Mouse (Mus musculus): ENCODE measurements around the gene Grip1.

Grip1 gene

DNA sequence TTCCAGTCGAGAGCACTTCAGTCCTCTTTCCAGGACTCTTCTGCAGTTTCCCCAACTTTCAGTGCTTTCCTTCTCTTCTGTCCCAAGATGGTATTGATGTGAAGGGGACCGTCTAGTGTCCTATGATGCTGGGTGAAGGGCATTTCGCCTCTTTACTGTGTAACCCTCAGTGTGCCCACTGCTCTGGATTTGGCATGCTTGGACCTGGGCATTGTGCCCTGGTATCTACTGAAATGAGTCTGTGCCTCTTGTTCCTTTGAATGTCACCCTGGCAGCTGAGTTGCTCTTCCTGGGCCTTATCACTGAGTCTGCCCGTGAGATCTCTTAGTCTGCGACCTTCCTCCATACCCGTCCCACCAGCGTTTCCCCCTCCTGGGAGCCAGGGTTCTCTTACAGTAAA is 9.7 kb downstream of the Grip1 start:
- no peak for DNase-seq

DNA sequence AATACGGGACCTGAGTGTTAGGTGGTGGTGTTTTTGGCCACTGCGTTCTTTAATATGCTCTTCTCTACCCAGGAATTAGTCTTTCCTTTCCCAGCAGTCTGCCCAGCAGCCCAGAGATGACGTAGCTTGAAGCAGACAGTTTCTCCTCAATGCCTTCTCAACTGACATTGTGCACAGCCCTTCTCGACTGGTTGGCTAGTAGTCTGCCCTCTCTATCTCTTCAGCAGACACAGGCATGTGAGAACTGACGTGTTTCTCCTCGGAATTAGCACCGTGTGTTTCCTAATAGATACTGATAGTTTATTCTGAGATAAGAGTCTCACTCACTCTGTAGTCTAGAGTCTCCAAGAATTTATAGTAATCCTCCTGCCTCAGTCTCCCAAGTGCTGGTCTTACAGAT is 10.2 kb downstream of the Grip1 start:
- DNase-seq, result no peak

DNA sequence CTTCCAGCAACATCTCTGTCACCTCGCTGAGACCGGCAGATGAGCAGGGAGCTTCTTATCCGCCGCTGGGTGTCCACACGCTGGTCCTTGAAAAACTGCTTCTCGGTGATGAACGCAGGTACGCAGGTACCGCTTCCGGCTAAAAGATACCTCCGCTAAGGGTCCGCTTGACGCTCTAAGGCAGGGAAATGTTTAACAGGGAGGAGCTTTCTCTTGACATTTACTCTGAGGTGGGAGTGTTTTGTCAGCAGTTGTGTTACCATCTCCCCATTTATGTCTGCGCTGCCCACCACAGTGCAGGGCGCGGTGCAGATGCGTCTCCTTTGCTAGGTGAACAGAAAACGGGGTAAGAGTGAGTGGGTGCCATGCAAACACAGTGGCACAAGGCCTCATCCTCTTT is 14.3 kb downstream of the Grip1 start:
- no peak for DNase-seq

DNA sequence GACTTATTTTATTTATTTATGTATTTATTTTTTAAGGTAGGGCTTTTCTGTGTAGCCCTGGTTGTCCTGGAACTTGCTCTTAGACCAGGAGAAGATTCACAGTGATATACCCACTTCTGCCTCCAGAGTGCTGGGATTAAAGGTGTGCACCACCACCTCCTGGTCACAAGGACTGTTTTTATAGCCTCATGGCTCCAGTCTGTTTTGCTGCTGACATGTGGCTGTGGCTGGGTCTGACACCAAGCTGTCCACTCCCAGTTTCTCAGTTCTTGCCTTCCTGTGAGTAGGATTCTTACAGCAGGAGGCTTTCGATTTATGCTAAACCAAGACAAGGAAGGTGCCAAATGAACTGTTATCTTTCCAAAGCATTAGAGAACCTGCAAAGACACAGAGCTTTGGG is 16.5 kb downstream of the Grip1 start:
- no peak for DNase-seq

DNA sequence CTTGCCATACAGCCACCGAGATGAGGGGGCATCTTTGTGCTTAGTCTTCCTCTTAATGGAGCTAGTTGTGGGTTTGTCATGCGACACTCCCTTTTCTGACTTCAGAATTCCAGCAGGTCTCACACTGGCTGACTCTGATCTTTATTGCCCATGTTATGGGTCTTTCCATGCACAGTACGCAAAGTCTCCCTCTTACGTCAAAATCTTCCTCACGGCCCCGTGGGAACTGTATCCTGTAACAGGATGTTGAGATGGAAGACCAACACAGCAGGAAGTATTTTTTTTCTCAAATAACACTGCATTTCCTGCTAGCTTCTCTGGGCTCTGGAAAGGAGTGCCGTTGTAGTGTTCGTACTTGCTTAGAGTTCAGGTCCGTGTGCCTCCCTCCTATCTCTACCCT is 21.5 kb downstream of the Grip1 start:
- no peak for DNase-seq

DNA sequence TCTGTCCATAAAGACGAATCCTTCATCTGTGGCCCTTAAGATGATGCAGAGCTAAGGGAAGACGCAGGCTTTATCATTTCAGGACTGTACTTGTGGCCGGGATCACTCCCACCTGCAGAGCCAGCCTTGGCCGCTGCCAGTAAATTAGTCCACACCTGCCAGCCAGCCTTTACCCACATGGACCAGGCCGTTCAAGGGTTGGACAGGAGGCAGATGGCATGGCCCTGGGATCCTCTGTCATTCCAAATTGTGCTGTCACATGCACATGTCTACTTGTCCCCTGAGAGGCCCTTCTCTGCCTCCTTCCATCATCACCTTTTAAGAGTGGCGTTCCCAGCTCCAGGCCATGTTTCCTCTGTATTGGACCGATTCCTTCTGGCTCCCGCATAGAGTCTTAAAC is 24.0 kb downstream of the Grip1 start:
- DNase-seq, result no peak

DNA sequence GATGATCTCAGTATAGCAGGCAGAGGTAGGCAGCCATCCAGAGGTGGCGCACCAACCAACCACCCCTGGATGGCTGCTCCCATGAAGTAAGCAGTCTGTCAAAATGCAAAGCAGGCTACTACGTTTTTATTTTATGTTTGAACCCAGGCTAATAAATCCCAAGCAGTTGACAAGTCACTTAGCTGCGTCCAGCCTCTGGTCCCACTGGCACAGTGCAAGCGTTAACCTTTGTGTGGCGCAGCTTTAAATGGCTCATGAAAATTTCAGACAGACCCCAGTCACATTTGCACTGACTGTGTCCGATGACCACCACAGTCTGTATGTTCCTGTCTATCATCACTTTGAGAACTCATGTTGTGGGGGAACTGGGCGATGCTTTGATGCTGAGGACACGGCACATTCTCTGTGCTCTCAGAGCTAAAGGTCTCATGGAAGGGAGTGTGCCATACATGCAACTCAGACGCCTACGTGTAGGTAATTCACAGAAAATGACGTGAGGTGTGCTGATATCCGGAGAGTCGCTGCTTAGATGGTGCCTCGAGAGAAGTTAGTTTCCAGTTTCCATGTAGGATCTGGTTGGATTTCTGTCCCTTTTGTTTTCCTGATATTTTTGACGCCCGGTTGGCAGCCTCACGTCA is 29.6 kb downstream of the Grip1 start:
- DNase-seq, result no peak

DNA sequence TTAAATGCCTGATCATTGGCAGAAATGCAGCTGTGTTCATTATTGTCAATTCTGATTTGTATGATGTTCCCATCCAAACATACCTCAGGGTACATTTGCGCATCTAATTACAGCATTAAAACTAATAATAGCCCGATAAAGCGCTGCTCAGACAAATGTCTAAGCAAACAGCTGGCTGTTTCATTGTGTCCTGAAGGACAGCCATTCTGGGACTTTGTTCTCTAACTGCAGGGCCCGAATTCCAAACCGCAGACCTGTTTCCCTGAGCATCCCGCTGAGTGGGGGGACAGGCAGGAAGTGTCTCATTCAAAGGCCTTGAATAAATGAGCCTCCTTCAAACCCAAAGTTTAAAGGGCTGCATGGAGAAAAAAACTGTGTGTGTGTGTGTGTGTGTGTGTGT is 30.1 kb downstream of the Grip1 start:
- DNase-seq, result no peak

DNA sequence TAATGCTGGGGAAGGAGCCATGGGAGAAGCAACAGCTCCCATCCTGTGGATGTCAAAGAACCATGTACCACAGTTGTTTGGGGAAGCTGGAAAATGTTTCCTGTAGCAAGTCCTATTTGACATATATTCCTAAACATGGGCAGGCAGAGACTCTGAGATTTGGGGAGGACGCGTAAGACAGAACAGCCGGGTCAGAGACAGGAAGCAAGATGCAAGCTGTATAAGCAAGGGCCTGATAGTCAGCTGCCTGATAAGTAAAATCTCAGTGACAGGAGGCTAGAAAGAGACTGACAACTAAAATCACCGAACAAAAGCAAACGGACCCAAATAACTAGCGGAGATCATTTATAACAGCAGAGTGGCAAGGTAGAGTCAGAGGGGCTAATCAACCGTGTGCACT is 33.3 kb downstream of the Grip1 start:
- DNase-seq, result no peak

DNA sequence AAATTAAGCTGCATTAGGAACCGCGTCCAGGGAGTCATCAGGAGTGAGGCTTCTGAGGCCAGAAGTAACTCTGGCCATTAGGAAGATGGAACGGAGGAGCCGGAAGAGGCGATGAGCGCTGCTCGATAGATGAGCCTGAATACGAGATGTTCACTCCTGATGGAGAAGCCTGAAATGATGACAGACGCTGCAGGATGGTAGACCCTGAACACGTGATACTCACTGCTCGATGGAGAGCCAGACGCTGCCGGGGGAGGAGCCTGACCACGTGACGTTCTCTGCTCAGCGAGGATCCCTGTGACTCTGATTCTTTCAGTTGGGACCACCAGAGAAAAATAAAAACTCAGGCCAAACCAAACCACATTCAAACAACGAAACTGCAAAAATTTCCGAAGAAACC is 37.2 kb downstream of the Grip1 start:
- DNase-seq, result no peak

DNA sequence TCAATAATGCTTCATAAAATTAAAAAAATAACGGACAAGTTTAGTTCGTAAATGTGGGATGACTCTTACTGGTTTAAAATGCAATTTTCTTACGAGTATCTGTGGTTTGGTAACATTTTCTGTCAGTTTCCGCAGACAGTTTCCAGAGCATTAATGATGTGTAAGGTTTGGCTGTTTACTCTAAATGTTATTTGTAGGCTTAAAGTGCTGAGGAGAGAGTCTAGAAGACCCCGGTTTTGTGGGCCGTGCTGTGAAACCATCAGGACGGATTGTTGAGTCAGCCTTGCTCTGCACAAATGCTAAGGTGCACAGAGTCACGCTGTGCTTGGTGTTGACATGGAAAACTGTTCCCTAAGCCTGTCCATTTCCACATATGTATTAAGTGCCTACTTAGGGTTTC is 41.7 kb downstream of the Grip1 start:
- DNase-seq, result no peak

DNA sequence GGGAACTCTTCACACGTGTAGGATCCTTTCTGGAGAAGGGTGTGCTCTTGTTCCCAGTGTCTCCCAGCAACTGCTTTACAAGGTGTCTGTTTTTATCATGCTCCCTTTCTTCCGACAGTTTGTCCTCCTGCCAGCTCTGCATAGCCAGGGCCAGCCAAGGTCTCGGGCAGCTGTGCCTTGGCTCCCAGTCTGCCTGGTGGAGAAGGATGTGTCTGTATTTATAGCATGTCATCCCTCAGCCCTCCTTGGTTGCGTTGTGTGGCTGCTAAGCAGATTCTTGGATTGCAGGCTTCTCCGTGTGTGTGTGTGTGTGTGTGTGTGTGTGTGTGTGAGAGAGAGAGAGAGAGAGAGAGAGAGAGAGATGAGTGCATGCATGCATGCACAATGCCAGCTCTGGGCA is 42.6 kb downstream of the Grip1 start:
- DNase-seq, result no peak

DNA sequence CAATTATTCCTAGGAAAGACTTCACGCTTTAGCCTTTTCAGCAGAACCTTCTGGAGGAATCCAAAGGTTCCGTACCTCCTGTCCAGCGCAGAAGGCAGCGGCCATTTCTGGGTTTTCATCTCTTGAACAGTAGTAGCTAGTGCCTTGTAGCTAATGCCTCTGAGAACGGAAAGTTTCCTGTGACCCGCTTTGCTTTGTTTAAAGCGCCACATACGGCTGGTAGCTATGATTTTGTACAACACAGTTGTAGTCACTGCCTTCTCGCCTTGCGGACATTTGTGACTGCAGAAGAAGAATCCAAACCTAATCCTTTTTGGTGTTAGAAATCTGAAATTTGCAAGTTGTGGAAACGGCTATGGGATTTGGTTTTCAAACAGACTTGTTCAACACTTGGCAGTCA is 68.1 kb downstream of the Grip1 start:
- no peak for DNase-seq

DNA sequence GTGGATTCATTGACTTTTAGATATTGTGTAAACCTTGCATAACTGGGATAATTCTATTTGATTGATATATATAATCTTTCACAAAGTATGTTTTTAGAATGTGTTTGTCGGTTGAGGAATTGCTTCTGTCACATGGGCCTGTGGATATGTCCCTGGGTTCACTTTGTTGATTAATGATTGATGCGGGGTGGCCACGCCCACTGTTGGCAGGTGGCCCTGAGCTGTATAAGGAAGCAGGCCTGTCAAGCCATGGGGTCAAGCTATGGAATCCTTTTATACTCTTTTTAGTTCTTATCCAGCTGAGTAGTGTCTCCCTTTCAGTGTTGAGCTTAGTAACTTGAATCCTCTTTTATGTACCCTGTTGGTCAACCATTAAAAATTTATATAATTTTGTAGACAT is 72.1 kb downstream of the Grip1 start:
- DNase-seq, result no peak

DNA sequence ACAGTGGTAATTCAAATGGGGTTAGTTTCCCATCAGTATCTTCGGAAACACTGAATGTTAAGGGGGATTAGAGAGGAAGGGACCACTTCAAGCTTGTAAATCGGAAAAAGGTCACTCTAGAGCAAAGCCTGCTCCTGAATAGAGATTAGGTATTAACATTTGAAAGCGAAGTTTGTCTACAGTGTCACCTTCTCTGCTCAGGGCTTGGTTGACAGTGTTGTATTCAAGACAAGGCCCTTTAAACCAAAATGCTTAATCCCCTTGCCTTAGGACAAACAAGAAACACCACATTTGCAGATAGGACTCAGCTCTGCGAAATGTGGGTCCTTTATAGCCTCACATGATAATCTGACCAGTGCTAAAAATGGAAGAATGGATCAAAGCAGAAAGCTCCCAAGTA is 81.2 kb downstream of the Grip1 start:
- DNase-seq, result no peak

DNA sequence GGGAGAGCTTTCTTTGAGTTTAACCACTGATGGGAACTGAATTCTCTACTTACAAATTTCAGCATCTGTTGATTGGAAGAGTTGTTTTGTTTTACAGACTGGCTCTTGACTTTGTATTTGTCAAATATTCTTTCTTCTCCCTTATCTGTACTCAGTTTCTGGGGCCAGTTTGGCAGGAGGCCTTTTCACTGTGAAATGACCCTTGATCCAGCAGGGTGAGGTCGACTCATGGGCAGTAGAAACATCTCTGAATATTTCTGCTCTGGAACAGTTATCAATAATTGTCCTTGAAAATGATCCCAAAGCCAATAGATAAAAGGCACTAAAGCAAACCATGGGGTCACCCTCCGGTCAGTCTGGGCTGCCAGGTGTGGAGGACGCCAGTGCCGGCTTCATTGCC is 88.0 kb downstream of the Grip1 start:
- no peak for DNase-seq

DNA sequence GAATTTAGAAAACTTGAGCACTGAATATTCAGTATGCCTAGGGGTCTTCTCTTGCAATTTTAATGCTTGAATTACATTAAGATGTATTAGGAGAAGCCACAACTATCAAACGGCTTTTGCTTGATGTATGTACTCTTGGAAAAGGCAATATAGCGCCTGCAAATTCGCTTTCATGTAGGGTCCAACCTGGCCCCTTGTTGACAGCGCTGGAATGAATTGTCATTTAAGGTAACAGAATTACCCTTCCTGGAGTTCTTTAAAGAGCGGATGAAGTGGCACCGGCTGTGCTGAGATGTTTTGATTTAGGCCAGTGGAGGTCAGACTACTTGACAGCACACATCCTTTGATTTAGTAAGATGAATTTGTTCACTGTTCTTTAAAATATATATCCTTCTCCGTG is 90.1 kb downstream of the Grip1 start:
- no peak for DNase-seq

DNA sequence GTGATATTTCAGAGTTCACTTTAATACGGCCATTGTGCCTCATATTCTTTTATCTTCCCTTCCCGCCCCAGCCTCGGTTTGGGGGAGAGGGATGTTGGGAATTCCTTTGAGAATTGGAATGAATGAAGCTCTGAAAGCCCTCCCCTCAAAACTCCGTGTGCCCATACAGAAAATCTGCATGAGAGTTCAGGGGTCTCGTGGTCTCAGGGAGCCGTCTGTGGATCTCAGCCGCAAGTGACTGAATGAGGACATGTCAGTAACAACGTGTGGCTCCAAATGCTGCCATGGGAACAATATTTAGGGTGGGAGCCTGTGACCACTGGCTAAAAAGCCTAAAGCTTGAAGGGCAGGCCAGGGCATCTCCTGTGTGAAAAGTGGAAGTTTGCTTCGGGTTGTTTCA is 91.1 kb downstream of the Grip1 start:
- DNase-seq, result no peak

DNA sequence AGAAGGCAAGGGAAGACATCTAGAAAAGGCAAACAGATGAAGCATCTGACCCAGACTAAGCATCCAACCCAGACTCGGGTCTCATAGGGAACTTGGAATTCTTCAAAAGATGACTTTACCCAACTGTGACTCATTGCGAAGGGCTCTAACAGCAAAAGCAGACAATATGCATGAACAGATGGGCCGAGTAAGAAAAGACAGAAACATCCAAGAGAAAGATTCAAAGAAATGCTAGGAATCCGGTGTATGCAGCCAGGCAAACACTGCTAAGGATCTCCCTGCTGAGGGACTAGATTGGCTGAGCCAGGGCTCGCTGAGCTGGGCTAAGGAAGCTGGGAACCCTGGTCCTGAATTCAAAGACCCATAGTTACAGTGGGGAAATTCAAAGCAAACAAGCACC is 94.2 kb downstream of the Grip1 start:
- no peak for DNase-seq

DNA sequence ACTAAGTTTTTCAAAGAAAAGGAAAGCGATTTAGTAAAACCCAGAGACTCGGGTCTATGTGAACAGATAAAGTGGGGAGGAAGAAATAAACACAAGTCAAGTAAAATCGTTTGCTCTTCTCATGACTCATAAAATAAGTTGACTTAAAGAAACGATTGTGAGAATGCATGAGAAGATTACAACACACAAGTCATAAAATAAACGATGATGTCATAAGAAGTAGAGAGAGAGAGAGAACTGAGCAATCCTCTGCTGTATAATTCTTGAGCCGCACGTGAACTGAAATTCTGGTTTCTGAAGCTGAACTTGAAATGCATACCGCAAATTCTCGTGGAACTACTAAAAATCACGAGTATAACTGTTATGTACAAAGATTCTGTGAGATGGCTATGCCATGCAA is 95.1 kb downstream of the Grip1 start:
- DNase-seq, result no peak

DNA sequence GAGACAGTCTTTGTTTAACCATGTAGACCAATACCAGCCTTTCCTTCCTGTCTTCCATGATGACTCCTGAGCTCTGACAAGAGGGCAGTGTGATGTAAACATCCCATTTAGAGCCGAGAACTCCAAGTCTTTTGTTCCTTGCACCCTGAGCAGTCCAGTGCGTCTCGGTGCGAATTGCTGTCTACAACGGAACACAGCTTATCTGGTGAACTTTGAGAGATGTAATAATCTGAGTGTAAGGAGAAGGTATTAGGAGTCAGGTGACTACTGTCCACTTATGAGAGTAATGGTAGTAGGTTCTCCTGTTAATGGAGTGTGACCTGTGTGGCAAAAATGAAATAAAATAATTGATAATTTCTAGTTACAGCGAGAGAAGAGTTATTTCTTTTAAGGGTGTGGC is 97.0 kb downstream of the Grip1 start:
- DNase-seq, result no peak

DNA sequence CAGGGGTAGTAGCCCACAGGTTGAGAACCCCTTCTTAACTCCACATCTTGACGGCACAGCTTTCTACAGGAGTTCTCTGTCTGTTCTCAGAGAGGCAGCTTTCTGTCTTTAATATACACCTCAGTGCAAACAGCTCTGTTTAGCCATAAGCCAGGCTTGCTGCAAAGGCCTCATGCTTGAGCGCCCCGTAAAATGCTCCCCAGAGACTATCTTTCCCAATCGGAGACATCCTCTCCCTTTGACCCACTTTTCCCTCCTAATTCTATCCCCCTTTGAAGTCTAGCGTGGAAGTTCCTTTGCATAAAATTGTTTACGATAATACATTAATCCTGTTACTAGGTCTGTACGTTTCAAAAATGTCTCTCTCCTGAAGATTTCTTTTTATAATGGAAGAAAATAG is 102.7 kb downstream of the Grip1 start:
- no peak for DNase-seq

DNA sequence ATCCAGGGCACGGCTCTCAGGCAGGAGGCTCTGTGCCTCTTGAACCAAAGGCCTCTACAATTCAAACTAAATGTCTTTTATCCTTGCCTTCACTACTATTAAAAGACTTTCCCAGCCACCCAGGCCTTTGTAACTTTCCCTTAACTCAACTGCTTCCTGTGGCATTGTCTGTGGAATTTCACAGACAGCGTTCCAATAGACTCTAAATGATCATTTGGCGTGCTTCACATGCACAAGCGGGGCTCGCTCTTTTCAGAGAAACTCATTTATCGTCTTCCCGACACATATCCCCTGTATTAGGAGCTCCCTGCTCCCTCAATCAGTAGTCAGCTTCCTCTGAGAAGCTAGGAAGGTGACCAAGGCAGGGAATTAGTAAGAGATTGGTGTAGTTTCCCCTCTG is 104.8 kb downstream of the Grip1 start:
- DNase-seq, result no peak

DNA sequence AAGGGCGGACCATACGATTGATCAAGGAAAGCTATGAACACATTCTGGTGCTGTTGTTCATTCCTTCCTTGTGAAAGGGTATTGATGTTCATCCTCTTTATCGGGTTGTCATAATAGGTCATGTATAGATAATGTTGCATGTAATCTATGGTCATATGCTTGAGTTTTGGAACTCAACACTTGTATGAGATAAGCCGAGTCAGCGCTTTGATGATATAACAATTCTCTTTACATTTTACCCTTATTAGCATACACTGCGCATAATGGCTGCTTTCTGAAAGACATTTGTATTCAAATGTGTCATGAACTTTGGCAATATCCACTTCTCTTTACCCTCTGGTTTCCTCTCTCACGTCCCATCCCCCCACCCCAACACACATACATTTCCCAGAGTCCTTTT is 111.2 kb downstream of the Grip1 start:
- no peak for DNase-seq

DNA sequence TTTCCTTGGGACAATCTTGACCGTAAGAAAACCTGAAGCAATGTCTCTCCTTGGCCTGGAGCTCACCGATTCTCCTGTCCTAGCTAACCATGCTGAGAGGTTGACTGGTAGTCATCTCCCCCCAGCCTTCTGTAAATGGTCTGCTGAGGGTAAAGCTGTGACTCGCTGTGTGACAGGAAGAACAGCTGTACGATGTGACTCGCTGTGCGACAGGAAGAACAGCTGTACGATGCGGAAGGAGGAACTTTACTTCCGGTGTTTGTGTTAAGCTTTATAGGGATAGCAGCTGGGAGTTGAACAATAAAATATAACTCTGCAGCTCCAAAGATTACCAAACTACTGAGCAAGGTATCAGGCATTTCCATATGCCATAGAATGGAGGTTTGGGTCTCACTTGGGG is 119.5 kb downstream of the Grip1 start:
- no peak for DNase-seq

DNA sequence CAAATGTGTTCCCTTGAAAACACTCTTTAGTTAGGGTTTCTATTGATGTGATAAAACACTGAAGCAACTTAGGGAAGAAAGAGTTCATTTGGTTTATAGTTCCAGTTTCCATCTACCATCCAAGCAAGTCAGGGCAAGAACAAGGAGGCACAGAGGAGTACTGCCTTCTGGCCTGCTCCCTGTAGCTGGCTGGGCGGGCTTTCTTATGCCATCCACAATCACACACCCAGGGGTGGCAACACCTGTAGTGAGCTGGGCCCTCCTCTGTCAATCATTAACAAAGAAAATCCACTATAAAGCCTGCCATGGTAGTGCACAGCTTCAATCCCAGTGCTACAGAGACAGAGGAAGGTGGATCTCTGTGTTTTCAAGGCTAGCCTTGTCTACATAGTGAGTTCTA is 122.2 kb downstream of the Grip1 start:
- no peak for DNase-seq

Measured in lung, adult 18-20 months (tissue).